Mouse (Mus musculus): ENCODE measurements around the gene Foxa3.
A peak's percentile ranks its signal among the peaks of the same experiment; 100 is the strongest.

The Foxa3 gene

DNA sequence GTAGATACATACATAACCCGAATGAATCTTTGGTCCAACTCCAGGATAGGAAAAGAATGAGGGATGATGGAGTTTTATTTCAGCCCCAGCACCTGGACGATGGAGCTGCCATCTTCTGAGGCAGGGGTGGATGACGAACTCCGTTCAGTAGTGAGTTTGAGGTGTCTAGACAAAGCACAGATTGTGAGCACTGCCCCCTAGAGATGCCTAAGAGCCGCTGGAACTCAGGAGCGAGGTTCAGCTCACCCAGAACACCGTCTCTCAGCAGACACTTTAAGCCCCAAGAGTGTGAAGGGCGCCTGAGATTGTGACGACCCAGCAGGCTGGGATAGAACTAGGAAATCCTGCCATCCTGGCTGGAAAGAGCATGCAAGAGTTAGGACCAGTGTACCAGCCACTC, 24.5 kb downstream of the Foxa3 start:
- no peak for DNase-seq

DNA sequence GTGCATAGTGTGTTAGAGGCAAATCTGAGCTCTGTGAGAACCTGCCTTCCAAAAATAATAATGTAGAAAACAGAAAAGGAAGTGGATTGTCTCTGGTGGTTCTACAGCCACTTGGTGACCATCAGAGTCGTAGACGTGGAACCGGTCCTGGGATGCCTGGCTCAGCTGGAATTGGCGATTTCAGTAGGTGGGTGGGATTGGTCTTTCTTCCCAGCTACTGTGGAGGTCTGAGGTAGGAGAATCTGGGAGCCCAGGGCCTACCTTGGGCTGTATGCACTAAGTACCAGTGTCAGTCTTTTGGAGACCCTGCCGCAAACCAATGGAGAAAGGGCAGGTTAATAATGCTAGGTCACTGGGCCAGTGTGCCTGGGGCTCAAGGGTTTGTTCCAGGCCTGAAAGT, 30.3 kb downstream of the Foxa3 start:
- no peak for DNase-seq

DNA sequence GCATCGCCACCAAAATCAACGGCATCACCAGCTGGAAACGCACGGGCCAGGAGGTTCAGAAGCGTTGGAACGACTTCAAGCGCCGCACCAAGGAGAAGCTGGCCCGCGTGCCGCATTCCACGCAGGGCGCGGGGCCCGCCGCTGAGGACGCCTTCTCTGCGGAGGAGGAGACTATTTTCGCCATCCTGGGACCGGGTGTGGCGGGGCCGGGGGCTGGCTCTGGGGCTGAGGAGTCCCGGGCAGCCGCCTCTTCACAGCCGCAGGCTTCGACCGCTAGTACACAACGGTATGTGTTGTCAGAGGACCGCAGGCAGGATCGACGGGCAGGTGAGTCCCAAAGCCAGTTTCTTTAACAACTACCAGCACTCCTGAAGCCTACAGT, 31.1 kb downstream of the Foxa3 start:
- peak; percentile 31 for DNase-seq

DNA sequence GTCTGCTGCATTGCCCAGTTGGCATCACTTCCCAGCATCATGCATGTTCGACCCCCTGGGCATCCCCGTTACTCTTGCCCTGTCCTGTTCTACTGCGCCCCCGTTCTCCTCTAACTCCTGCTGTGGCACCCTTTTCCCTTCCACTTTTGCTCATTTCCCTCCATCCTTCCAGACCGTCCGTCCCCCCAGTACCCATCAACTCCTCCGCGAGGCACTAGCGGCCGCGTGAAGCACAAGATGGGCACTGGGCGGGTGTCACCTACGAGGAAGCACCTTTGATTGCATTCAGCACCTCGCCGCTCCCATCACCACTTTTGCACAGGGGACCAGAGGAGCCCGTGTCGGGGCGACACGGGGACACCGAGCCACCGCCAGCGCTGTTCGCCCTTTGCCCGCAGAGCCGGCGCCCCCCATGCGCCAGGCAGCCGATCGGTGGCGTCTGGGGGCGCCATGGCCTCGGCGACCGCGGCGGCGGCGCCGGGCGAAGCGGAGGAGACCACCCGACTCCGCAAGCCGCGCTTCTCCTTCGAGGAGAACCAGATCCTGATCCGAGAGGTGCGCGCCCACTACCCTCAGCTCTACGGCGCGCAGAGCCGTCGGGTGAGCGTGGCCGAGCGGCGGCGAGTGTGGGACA, 31.6 kb downstream of the Foxa3 start:
- no peak for DNase-seq

DNA sequence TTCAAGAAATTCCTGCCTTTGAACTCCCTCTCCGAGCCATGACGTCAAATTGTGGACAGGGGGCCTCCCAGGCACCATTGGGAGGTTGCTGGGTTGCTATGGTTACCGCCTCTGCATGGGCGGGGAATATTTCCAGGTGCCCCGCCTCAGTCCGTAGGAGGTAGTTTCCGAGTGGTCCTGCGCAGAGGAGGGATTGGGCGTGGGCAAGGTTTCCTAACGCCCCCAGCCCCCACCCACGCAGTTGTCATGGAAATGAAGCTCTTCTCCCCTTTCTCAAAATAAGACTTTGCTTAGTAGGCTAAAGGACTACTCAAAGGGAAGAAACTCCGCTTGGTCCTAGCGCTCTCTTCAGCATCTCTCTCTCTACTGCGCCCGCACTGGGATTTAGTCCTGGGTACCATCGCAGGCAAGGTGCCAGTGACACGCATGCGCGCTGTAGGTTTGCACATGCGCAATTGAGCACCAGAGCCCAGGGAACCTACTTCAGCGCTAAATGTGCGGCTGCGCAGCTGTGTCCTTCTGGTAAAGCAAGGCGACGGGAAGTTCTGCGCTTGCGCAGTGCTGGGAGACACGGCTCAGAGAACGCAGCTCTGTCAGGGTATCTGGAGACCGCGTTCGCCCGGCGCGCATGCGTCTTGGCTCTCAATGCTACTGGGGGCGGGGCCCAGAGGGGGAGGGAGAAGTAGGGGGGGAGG, 32.6 kb downstream of the Foxa3 start, which contains the start of gene Mypop:
TSS of gene Mypop (plus strand) at position 645 of the 695 bp plus-strand sequence.
- peak; percentile 100 for DNase-seq

DNA sequence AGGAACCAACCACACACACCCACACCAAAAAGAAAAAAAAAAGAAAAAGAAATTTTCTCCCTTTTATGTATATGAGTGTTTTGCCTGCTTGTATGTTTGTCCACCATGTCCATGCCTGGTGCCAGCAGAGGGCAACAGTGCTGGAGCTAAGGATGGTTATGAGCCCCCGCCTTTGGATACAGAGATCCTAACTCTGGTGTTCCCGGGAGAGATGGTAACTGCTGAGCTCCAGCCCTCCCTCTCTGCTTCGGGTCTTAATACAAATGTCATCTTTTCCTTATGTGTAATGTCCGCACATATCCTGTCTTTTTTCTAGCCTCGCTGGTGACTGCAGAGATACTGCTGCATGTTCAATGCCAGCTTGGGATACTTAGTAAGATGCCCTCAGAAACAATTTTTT, 33.3 kb downstream of the Foxa3 start:
- DNase-seq, result no peak

DNA sequence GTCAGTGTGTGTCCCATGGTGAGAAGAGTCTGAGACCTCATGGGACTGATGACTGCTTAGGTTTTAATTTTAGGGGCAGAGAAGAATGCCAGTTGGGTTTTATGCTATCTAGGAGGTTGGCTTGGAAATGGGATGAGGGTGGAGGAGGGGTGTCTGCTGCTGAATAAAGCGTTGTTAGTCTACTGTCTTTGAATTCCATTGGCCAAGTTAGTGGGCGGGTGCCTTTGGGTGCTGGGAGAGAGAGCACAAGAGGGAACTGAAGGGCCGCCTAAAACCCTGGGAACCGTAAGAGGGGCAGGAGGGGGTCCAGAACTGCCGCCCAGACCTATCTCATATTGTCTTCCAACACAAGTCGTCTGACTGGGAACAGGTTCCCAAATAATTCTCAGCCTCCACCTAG, 34.6 kb downstream of the Foxa3 start:
- no peak for DNase-seq

DNA sequence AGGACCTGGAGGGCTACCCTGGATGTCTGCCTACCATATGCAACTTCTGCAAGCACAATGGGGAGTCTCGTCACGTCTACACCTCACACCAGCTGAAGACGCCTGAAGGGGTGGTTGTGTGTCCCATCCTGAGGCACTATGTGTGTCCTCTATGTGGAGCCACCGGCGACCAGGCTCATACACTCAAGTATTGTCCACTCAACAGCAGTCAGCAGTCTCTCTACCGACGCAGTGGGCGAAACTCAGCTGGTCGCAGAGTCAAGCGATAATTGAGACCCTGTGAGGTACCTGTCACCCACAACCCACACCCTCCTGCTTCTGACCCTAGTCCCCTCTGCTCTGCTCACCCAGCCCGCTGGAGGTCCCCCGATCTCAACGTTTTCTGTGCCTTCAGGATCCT, 35.6 kb downstream of the Foxa3 start:
- DNase-seq, result no peak

DNA sequence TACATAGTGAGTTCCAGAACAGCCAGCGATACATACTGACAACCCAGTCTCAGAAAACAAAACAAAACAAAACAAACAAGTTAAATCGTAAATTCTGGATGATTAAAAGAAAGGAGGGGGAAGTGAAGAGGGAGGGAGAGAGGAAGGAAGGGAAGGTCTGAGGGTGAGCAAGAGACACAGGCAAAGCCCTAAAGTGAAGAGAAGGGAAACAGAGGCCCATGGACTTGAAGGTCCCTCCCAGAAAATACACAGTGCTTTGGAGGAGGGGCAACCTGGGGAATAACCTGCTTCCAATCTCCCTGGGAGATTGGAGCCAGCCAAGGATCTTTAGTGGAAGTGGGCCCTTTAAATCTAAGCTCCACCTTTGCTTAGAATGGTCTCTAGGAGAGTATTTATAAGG, 36.2 kb downstream of the Foxa3 start, which contains the start of gene Nanos2:
TSS of gene Nanos2 (plus strand) at position 301 of the 400 bp plus-strand sequence.
- no peak for DNase-seq

DNA sequence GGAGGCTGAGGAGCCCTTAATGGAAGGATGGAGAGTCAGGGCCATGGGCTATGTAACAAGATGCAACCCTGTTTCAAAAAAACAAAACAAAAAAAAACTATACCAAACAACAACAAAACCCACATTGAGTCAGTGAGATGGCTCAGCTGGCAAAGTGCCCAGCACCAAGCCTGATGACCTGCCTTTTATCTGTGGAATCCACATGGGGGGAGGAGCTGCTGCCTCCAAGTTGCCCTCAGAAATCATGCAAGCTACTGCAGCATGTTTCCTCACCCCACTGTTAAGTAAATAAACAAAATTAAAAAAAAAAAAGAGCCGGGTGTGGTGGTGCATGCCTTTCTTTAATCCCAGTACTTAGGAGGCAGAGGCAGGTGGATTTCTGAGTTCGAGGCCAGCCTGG, 36.8 kb downstream of the Foxa3 start:
- no peak for DNase-seq

DNA sequence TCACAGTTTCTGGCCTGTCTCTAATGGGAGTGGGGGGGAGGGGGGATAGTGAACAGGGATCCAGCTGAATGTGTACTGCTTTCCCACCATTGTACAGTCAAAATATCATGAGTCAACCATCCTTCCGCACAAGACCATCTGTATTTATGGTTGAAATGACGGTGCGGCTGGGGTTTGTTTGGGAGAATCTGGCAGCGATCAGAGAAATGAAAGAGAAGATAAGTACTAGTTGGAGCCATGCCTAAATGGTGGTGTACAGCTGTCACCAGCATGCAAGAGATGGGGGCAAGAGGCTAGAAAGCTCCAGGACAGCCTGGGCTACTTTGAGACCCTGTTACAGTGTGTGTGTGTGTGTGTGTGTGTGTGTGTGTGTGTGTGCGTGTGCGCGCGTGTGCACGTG, 45.0 kb downstream of the Foxa3 start:
- no peak for DNase-seq

DNA sequence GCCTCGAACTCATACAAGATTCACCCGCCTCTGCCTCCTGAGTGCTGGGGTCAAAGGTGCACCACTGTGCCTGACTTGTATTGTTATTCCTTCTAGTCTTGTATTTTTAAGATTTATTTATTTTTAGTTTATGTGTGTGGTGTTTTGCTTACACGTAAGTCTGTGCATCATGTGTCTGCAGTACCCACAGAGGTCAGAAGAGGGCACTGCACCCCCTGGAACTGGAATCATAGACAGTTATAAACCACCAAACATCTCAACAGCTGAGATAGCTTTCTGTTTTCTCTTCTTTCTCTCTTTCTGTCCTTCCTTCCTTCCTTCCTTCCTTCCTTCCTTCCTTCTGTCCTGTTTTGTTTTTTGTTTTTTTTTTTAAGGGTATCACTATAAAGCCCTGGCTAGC, 52.4 kb downstream of the Foxa3 start:
- DNase-seq, result no peak

DNA sequence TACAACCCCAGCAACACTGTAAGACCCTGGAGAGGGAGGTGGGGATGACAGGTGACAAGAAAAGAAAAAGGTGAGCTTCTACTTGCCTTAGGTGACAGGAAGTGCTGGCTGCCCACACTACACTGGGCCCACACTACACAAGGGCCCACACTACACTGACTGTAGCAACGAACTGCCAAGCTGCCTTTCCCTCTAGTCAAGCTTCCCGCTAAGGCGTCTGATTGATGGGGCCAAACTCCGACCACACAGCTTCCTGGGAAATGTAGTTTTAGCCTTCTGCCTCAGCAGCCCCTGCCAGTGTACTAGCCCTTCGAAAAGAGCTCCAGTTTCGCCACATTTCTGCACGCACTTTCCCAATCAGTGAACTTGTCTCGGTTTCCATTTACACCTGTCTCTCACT, 55.7 kb downstream of the Foxa3 start:
- DNase-seq, result no peak

DNA sequence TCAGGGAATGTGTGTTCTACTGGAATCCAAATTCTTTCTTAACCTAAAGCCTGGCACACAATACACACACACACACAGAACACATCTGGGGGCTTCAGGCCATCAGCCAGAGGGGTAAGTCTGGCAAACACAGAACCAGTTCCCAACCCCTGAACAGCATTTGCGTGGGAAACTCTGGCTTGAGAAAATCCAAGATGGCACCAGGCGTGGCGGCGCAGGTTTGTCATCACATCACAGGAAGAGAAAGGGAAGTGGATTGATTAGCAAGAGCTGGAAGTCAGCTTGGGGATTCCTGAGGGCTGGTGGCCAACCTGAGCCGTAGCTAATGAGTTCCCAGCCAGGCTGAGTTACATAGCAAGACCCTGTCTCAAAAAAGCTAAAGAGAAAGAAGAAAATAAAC, 58.0 kb downstream of the Foxa3 start:
- DNase-seq, result no peak

DNA sequence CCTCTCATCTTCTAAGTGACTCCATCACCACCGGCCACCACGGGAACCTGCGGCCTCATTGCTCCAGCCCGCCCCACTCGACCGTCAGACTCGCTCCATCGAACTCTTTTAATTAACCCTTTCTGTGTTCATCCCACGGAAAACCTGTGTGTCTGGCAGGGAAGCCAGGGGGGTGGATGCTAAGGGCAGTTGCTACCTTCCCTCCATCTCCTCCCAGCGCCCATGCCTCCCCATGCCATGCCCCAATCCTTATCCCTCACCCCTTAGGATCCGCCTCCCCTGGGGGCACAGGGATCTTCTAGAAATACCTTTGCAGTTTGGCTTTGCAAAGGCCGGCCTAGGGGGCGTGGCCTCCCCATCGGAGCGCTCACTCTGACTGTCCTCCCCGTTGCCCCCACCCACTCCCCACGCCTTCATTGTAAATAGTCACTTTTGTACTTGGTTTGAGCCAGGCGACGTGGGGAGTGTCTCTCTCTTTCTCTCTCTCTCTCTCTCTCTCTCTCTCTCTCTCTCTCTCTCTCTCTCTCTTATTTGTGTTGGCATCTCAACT, 60.0 kb downstream of the Foxa3 start:
- no peak for DNase-seq
